8 mouse cellular contexts compared by ENCODE assay signal in genomic region chr11:100298274-100299036, GRCm38 (mm10). TPM values are rescaled to one million over a fixed set of nuclear protein-coding genes. Genes with fewer than 3 reads are reported as not detected.
DNase-seq lines count a peak whose midpoint lies in the region; ATAC-seq and TF ChIP-seq lines count a peak whose summit lies in the region.

No protein-coding gene starts in this region.

- peaks cover 71% of the 10 kb centered on the region for H3K27me3 ChIP-seq in CH12.LX (replicated peaks)
- 0 out of 2 replicates have a peak, but pooled peaks cover 4% of the 10 kb centered on the region for H3K27me3 ChIP-seq in forebrain, embryonic 12.5 days
- 0 out of 2 replicates have a peak, but pooled peaks cover 8% of the 10 kb centered on the region for H3K27me3 ChIP-seq in heart, postnatal 0 days (ENCODE audit: control insufficient read depth, insufficient read depth, low read length)
- H3K27me3 ChIP-seq in thymus, adult 2 months (ENCODE audit: control insufficient read depth, insufficient read depth, low read length), result no peaks in the 10 kb centered on the region

- no peaks in the 10 kb centered on the region for H3K36me3 ChIP-seq in CH12.LX (replicated peaks in 1 of 2; ENCODE audit: control insufficient read depth in 1 of 2, insufficient read depth in 1 of 2, low read length in 1 of 2)
- no peaks in the 10 kb centered on the region for H3K36me3 ChIP-seq in forebrain, embryonic 12.5 days (replicated peaks)
- no peaks in the 10 kb centered on the region for H3K36me3 ChIP-seq in heart, postnatal 0 days (replicated peaks; ENCODE audit: control insufficient read depth, insufficient read depth, low read length)
- H3K36me3 ChIP-seq in thymus, adult 2 months (ENCODE audit: control insufficient read depth, insufficient read depth, low read length), result no peaks in the 10 kb centered on the region

- no peak overlapping the region for H3K4me3 ChIP-seq in CH12.LX (replicated peaks in 1 of 3; ENCODE audit: low read depth in 2 of 3, low read length in 2 of 3, poor library complexity in 1 of 3)
- no peak overlapping the region for H3K4me3 ChIP-seq in forebrain, embryonic 12.5 days (replicated peaks)
- H3K4me3 ChIP-seq in heart, postnatal 0 days (ENCODE audit: low read depth, low read length), result no peak overlapping the region
- H3K4me3 ChIP-seq in lung, adult 2 months (replicated peaks; ENCODE audit: extremely low read depth, low read depth, low read length), result no peak overlapping the region
- no peak overlapping the region; the same call in 1 of the 2 replicates for H3K4me3 ChIP-seq in thymus, adult 2 months (ENCODE audit: control insufficient read depth, insufficient read depth, low read length)

- peak; percentile 76 to 96 for TF ChIP-seq CTCF in CH12.LX (conservative IDR thresholded peaks at IDR 0.05 in 1 of 2, IDR thresholded peaks at IDR 0.05 in 1 of 2; ENCODE audit: low read depth in 2 of 2, low read length in 2 of 2)
- peak; percentile 89 for TF ChIP-seq CTCF in heart, postnatal 0 days (IDR thresholded peaks at IDR 0.05; ENCODE audit: low read depth)
- TF ChIP-seq CTCF in lung, adult 2 months (IDR thresholded peaks at IDR 0.05; ENCODE audit: insufficient read depth, low read length), result peak; percentile 89
- TF ChIP-seq CTCF in thymus, adult 2 months (IDR thresholded peaks at IDR 0.05; ENCODE audit: borderline replicate concordance, control insufficient read depth, extremely low read depth, insufficient read depth, low read length, poor library complexity), result peak; percentile 87

- peak; percentile 79 for DNase-seq in CH12.LX (ENCODE audit: extremely low read depth)
- peak; percentile 74 for DNase-seq in c-Kit-positive CD71-positive TER-119-positive erythroid progenitor cells, embryonic 14.5 days (ENCODE audit: low spot score)
- DNase-seq in heart, postnatal 0 days (ENCODE audit: low spot score), result peak; percentile 45
- DNase-seq in kidney, postnatal 36 days, result peak; percentile 78 to 93
- DNase-seq in lung, adult 2 months, result peak; percentile 84
- DNase-seq in thymus, adult 2 months, result peak; percentile 81

- in situ Hi-C loops in CH12.LX (cut with MboI; ENCODE audit: low pct_ligation_motif_present, low pct_unique_long_range_greater_than_20kb, low sequenced_read_pairs), result loop anchor here (10.0 to 25.0 kb wide), 3 partner anchors 561 to 911 kb away; partner anchors contain the start of genes Gm14180 and Krt10

- H3K4me1 ChIP-seq in CH12.LX (ENCODE audit: control insufficient read depth in 1 of 2, insufficient read depth in 2 of 2), result 0 out of 4 replicates have a peak, but pooled peaks cover 0 to 2% of the 10 kb centered on the region in 2 experiments
- peaks cover 3% of the 10 kb centered on the region for H3K4me1 ChIP-seq in forebrain, embryonic 12.5 days
- 0 out of 2 replicates have a peak, but pooled peaks cover 4% of the 10 kb centered on the region for H3K4me1 ChIP-seq in heart, postnatal 0 days (ENCODE audit: control insufficient read depth, insufficient read depth)
- H3K4me1 ChIP-seq in lung, adult 2 months (ENCODE audit: control insufficient read depth, insufficient read depth, low read length), result no peaks in the 10 kb centered on the region
- H3K4me1 ChIP-seq in thymus, adult 2 months (replicated peaks; ENCODE audit: control insufficient read depth, insufficient read depth, low read length), result peaks cover 4% of the 10 kb centered on the region

- H3K79me2 ChIP-seq in CH12.LX (replicated peaks; ENCODE audit: control insufficient read depth, extremely low read depth, insufficient read depth, poor library complexity, severe bottlenecking), result no peaks in the 10 kb centered on the region

- 20% methylated on average over 18 of the region's 18 CpGs for WGBS in forebrain, embryonic 12.5 days
- 15% methylated on average over 18 of the region's 18 CpGs for WGBS in heart, postnatal 0 days
- 18% methylated on average over 18 of the region's 18 CpGs for WGBS in lung, adult 2 months
- WGBS in thymus, adult 2 months, result 23% methylated on average over 18 of the region's 18 CpGs

- peaks cover 3% of the 10 kb centered on the region for H3K9me3 ChIP-seq in CH12.LX (replicated peaks; ENCODE audit: low read length)
- H3K9me3 ChIP-seq in forebrain, embryonic 12.5 days, result no peaks in the 10 kb centered on the region
- H3K9me3 ChIP-seq in heart, postnatal 0 days (replicated peaks; ENCODE audit: control insufficient read depth, low read length), result no peaks in the 10 kb centered on the region

- no peak overlapping the region for H3K9ac ChIP-seq in CH12.LX (ENCODE audit: insufficient read depth, low read depth)
- no peak overlapping the region for H3K9ac ChIP-seq in forebrain, embryonic 12.5 days
- H3K9ac ChIP-seq in heart, postnatal 0 days (replicated peaks; ENCODE audit: low read depth, low read length), result no peak overlapping the region

- no peak overlapping the region for H3K27ac ChIP-seq in CH12.LX (ENCODE audit: insufficient read depth, low read depth)
- no peak overlapping the region for H3K27ac ChIP-seq in forebrain, embryonic 12.5 days
- H3K27ac ChIP-seq in heart, postnatal 0 days (ENCODE audit: low read depth), result no peak overlapping the region
- no peak overlapping the region for H3K27ac ChIP-seq in thymus, adult 2 months (ENCODE audit: control insufficient read depth, insufficient read depth, low read length)

- no peak for TF ChIP-seq POLR2A in CH12.LX (IDR thresholded peaks at IDR 0.05; ENCODE audit: low read depth, low read length)
- no peak for TF ChIP-seq POLR2A in lung, adult 2 months (IDR thresholded peaks at IDR 0.05; ENCODE audit: borderline replicate concordance, extremely low read depth, low read depth, low read length)
- TF ChIP-seq POLR2A in thymus, adult 2 months (IDR thresholded peaks at IDR 0.05; ENCODE audit: control insufficient read depth, extremely low read depth, insufficient read depth, low read length, poor library complexity), result no peak

- ATAC-seq in forebrain, embryonic 12.5 days (ENCODE audit: low FRiP score), result peak; percentile 33; the same call in 1 of the 2 replicates
- ATAC-seq in heart, postnatal 0 days (ENCODE audit: insufficient read depth, low read depth), result peak; percentile 36; the same call in 1 of the 2 replicates
- ATAC-seq in neutrophil, adult 5-6 weeks (ENCODE audit: extremely low read depth, insufficient number of reproducible peaks, low FRiP score, poor library complexity, severe bottlenecking), result peak; percentile 78

- peak; percentile 89 for TF ChIP-seq RAD21 in CH12.LX (IDR thresholded peaks at IDR 0.05; ENCODE audit: low read depth, low read length)

- dilution Hi-C loops in CH12.LX (cut with MboI; ENCODE audit: extremely low pct_ligation_motif_present, extremely low pct_unique_long_range_greater_than_20kb, low sequenced_read_pairs), result no loop called here

- no peak for TF ChIP-seq EP300 in CH12.LX (IDR thresholded peaks at IDR 0.05; ENCODE audit: low read length)
- no peak for TF ChIP-seq EP300 in heart, postnatal 0 days (IDR thresholded peaks at IDR 0.05; ENCODE audit: low read depth)

- H3K4me2 ChIP-seq in CH12.LX (ENCODE audit: insufficient read depth, low read depth, poor library complexity, severe bottlenecking), result no peak overlapping the region
- H3K4me2 ChIP-seq in forebrain, embryonic 12.5 days, result peak overlapping the region; percentile 40
- peak overlapping the region; percentile 32; the same call in 1 of the 2 replicates for H3K4me2 ChIP-seq in heart, postnatal 0 days (ENCODE audit: low read depth, low read length)

RNA-seq across cellular contexts. Expression of gene Eif1, which starts 21.2 kb away (rescaled TPM):
- total RNA-seq in CH12.LX (2012; rRNA removed) (249 and 265 TPM in 2 replicates), CH12.LX (2014; rRNA removed) (401 and 406 TPM in 2 replicates)
- polyA plus RNA-seq in CH12.LX (2012; ENCODE audit: insufficient read length, low read depth), result 989 and 1,001 TPM in 2 replicates
- 1,544 and 1,585 TPM in 2 replicates for polyA plus RNA-seq in forebrain, embryonic 12.5 days (2016; fragmentation: Nextera tagmentation; extraction: Ambion mirVana)
- 64.1 and 105 TPM in 2 replicates for total RNA-seq in heart, postnatal 0 days (2014; rRNA removed; ENCODE audit: low replicate concordance)
- 1,927 and 2,123 TPM in 2 replicates for polyA plus RNA-seq in heart, postnatal 0 days (2015; fragmentation: Nextera tagmentation; extraction: Ambion mirVana)
- 125 and 131 TPM in 2 replicates for polyA plus RNA-seq in lung, adult 2 months (2012; rRNA removed)
- 734 and 752 TPM in 2 replicates for total RNA-seq in neutrophil, adult 5-6 weeks (2017)
- 117 and 131 TPM in 2 replicates for polyA plus RNA-seq in thymus, adult 2 months (2012; rRNA removed)

RNA-seq across cellular contexts. Expression of gene Krt42, which starts 28.8 kb away (rescaled TPM):
- total RNA-seq in CH12.LX (2012; rRNA removed) (not detected in 2 replicates), CH12.LX (2014; rRNA removed) (not detected in 2 replicates)
- not detected in 2 replicates for polyA plus RNA-seq in CH12.LX (2012; ENCODE audit: insufficient read length, low read depth)
- not detected in 2 replicates for polyA plus RNA-seq in forebrain, embryonic 12.5 days (2016; fragmentation: Nextera tagmentation; extraction: Ambion mirVana)
- total RNA-seq in heart, postnatal 0 days (2014; rRNA removed; ENCODE audit: low replicate concordance), result not detected in 2 replicates
- polyA plus RNA-seq in heart, postnatal 0 days (2015; fragmentation: Nextera tagmentation; extraction: Ambion mirVana), result not detected in 2 replicates
- not detected in 2 replicates for polyA plus RNA-seq in lung, adult 2 months (2012; rRNA removed)
- total RNA-seq in neutrophil, adult 5-6 weeks (2017), result not detected in 2 replicates
- 0.31 and 0.97 TPM in 2 replicates for polyA plus RNA-seq in thymus, adult 2 months (2012; rRNA removed)

RNA-seq across cellular contexts. Expression of gene Gast, which starts 35.8 kb away (rescaled TPM):
- total RNA-seq in CH12.LX (2012; rRNA removed) (not detected in 2 replicates), CH12.LX (2014; rRNA removed) (not detected in 2 replicates)
- not detected in 2 replicates for polyA plus RNA-seq in CH12.LX (2012; ENCODE audit: insufficient read length, low read depth)
- polyA plus RNA-seq in forebrain, embryonic 12.5 days (2016; fragmentation: Nextera tagmentation; extraction: Ambion mirVana), result 1.1 TPM in 1 of 2 replicates, not detected in the other
- not detected in 2 replicates for total RNA-seq in heart, postnatal 0 days (2014; rRNA removed; ENCODE audit: low replicate concordance)
- polyA plus RNA-seq in heart, postnatal 0 days (2015; fragmentation: Nextera tagmentation; extraction: Ambion mirVana), result not detected in 2 replicates
- polyA plus RNA-seq in lung, adult 2 months (2012; rRNA removed), result not detected in 2 replicates
- not detected in 2 replicates for total RNA-seq in neutrophil, adult 5-6 weeks (2017)
- polyA plus RNA-seq in thymus, adult 2 months (2012; rRNA removed), result 2.0 and 2.4 TPM in 2 replicates

RNA-seq across cellular contexts. Expression of gene Krt17, which starts 37.6 kb away (rescaled TPM):
- total RNA-seq in CH12.LX (2012; rRNA removed) (0.76 and 0.97 TPM in 2 replicates), CH12.LX (2014; rRNA removed) (0.15 TPM in 1 of 2 replicates, not detected in the other)
- not detected in 2 replicates for polyA plus RNA-seq in CH12.LX (2012; ENCODE audit: insufficient read length, low read depth)
- 0.51 and 0.91 TPM in 2 replicates for polyA plus RNA-seq in forebrain, embryonic 12.5 days (2016; fragmentation: Nextera tagmentation; extraction: Ambion mirVana)
- total RNA-seq in heart, postnatal 0 days (2014; rRNA removed; ENCODE audit: low replicate concordance), result 2.2 TPM in 1 of 2 replicates, not detected in the other
- polyA plus RNA-seq in heart, postnatal 0 days (2015; fragmentation: Nextera tagmentation; extraction: Ambion mirVana), result 0.14 and 0.32 TPM in 2 replicates
- 0.38 and 0.65 TPM in 2 replicates for polyA plus RNA-seq in lung, adult 2 months (2012; rRNA removed)
- not detected in 2 replicates for total RNA-seq in neutrophil, adult 5-6 weeks (2017)
- polyA plus RNA-seq in thymus, adult 2 months (2012; rRNA removed), result 238 and 276 TPM in 2 replicates

RNA-seq across cellular contexts. Expression of gene Krt16, which starts 49.8 kb away (rescaled TPM):
- 0.08 TPM in 1 of 2 replicates, not detected in the other for total RNA-seq in CH12.LX (2012; rRNA removed)
- total RNA-seq in CH12.LX (2014; rRNA removed), result not detected in 2 replicates
- polyA plus RNA-seq in CH12.LX (2012; ENCODE audit: insufficient read length, low read depth), result not detected in 2 replicates
- polyA plus RNA-seq in forebrain, embryonic 12.5 days (2016; fragmentation: Nextera tagmentation; extraction: Ambion mirVana), result not detected in 2 replicates
- not detected in 2 replicates for total RNA-seq in heart, postnatal 0 days (2014; rRNA removed; ENCODE audit: low replicate concordance)
- polyA plus RNA-seq in heart, postnatal 0 days (2015; fragmentation: Nextera tagmentation; extraction: Ambion mirVana), result not detected in 2 replicates
- 0.58 TPM in 1 of 2 replicates, not detected in the other for polyA plus RNA-seq in lung, adult 2 months (2012; rRNA removed)
- total RNA-seq in neutrophil, adult 5-6 weeks (2017), result 0.25 TPM in 1 of 2 replicates, not detected in the other
- polyA plus RNA-seq in thymus, adult 2 months (2012; rRNA removed), result 4.1 and 4.8 TPM in 2 replicates
